Mouse (Mus musculus) E14TG2a.4 (cell line): ENCODE measurements around the gene Gm7247.

Source experiments
- CTCF ChIP-seq: conservative IDR thresholded peaks from 2 replicates; pipeline ENCODE4 v1.5.1; 2014; ENCODE audit warnings: low read length
- POU5F1 ChIP-seq: IDR thresholded peaks from 2 replicates; pipeline ENCODE4 v1.6.1; 2014; ENCODE audit warnings: low read length, borderline replicate concordance

- TF ChIP-seq CTCF (no peak), POU5F1 (no peak)
Measured at GRCm38 (mm10) chr14:51384351-51384750, 22.8 kb downstream of the Gm7247 start.
